Mouse (Mus musculus): ENCODE data around the gene Gm45337. TPM values are rescaled to one million over a fixed set of nuclear protein-coding genes. Genes with fewer than 3 reads are reported as not detected.
"Not testable (repeated sequence)": the region's sequence is repeated elsewhere in the genome, so short reads cannot be mapped to it uniquely, and the experiment has no call there.

The Gm45337 gene
- not detected in 2 replicates for polyA plus RNA-seq (2014; fragmentation: Nextera tagmentation; extraction: Ambion mirVana)

GRCm38 (mm10) chr7:142144507-142144906, at the start of gene Gm45337:
TSS of gene Gm45337 (minus strand) at chr7:142144607.
- no peak for ATAC-seq
- no peak within 1 kb of the TSS for H3K4me3 ChIP-seq (ENCODE audit: low read depth, low read length)
- WGBS = 83% methylated on average over 1 of the region's 1 CpGs

DNA sequence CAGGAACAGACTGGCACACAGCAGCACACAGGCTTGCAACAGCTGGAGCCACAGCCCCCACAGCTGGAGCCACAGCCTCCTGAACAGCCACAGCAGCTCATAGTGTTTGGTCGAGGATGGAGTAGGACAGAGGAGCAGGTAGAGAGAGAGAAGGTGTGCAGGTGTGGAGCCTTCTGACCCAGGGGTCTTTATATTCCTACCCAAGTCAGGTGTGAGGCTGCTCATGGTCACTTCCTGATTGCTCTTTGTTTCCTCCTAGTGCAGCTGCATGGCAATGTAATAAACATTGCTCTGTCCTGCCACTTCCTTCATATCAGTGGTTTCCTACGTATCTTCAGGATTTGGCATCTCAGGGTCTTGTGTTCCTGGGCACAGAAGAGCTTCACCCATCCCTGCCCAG, 45.9 kb upstream of the Gm45337 start, which contains the start of gene Gm10153:
Gene Gm10153, minus strand, starts transcription at position 101 of the 400 bp plus-strand sequence.
- WGBS = 44% methylated on average over 2 of the region's 2 CpGs
- ATAC-seq = no peak
- no peak within 1 kb of the TSS for H3K9ac ChIP-seq (ENCODE audit: low read length)

More at GRCm38 (mm10) chr7:142144507-142144906, at the start of gene Gm45337:
- Histone ChIP-seq H3K4me1 (ENCODE audit: control insufficient read depth, insufficient read depth, low read length) (no peaks in the 10 kb centered on the region), H3K27ac (ENCODE audit: low read depth, low read length) (no peak within 1 kb of the TSS), H3K9me3 (replicated peaks; ENCODE audit: control insufficient read depth, low read length) (no peaks in the 10 kb centered on the region), H3K9ac (ENCODE audit: low read length) (no peak within 1 kb of the TSS), H3K4me2 (ENCODE audit: low read length) (no peak within 1 kb of the TSS), H3K36me3 (ENCODE audit: control insufficient read depth, insufficient read depth, low read length) (no peaks in the 10 kb centered on the region), H3K27me3 (replicated peaks; ENCODE audit: control insufficient read depth, insufficient read depth, low read length) (no peaks in the 10 kb centered on the region)
- no peak for DNase-seq (ENCODE audit: low spot score)

DNA sequence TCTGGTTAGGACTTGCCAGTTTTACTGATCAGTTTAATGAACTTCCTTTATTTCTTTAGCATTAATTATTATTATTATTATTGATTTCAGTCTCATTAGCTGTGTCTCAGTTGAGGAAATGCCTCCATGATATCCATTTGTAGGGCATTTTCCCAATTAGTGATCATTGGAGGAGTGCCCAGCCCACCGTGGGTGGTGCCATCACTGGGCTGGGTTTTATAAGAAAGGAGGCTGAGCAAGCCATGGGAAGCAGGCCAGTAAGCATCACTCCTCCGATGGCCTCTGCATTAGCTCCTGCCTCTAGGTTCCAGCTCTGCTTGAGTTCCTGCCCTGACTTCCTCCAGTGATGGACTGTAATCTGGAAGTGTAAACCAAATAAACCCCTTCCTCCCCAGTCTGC, 43.7 kb upstream of the Gm45337 start:
- ATAC-seq (no peak), DNase-seq (ENCODE audit: low spot score) (peak; percentile 28)
- Histone ChIP-seq H3K4me3 (ENCODE audit: low read depth, low read length) (no peak overlapping the region), H3K4me1 (ENCODE audit: control insufficient read depth, insufficient read depth, low read length) (no peaks in the 10 kb centered on the region), H3K4me2 (ENCODE audit: low read length) (no peak overlapping the region), H3K9me3 (replicated peaks; ENCODE audit: control insufficient read depth, low read length) (no peaks in the 10 kb centered on the region), H3K27ac (ENCODE audit: low read depth, low read length) (no peak overlapping the region), H3K9ac (ENCODE audit: low read length) (no peak overlapping the region), H3K27me3 (replicated peaks; ENCODE audit: control insufficient read depth, insufficient read depth, low read length) (no peaks in the 10 kb centered on the region), H3K36me3 (ENCODE audit: control insufficient read depth, insufficient read depth, low read length) (no peaks in the 10 kb centered on the region)
- 24% methylated on average over 2 of the region's 2 CpGs for WGBS

More for the DNA sequence above, 45.9 kb upstream of the Gm45337 start, which contains the start of gene Gm10153:
- H3K27me3 ChIP-seq (replicated peaks; ENCODE audit: control insufficient read depth, insufficient read depth, low read length) = no peaks in the 10 kb centered on the region
- DNase-seq (ENCODE audit: low spot score) = no peak
- no peaks in the 10 kb centered on the region for H3K9me3 ChIP-seq (replicated peaks; ENCODE audit: control insufficient read depth, low read length)
- H3K36me3 ChIP-seq (ENCODE audit: control insufficient read depth, insufficient read depth, low read length) = no peaks in the 10 kb centered on the region
- H3K27ac ChIP-seq (ENCODE audit: low read depth, low read length) = no peak within 1 kb of the TSS
- H3K4me2 ChIP-seq (ENCODE audit: low read length) = no peak within 1 kb of the TSS
- no peak within 1 kb of the TSS for H3K4me3 ChIP-seq (ENCODE audit: low read depth, low read length)
- no peaks in the 10 kb centered on the region for H3K4me1 ChIP-seq (ENCODE audit: control insufficient read depth, insufficient read depth, low read length)

DNA sequence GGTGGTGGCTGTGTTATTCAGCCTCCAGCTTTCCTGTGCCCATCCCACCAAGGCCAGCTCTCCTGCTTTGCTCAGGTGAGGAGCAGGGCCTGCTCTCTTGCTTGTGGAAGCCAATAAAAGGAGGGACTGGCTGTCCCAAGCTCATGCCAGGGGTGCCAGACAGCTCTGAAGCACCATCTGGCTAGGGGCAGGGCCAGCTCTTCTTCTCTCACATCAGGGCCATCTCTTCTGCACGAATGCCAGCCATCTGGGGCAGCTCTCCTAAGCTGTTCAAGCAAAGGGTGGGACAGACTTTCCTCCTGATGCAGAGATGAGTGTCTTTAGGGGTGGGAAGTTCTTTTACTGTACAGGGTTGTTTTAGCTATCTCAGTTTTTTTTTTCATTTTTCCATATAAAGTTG, 36.6 kb upstream of the Gm45337 start:
- ATAC-seq (no peak), DNase-seq (ENCODE audit: low spot score) (no peak)
- Histone ChIP-seq H3K4me3 (ENCODE audit: low read depth, low read length) (no peak overlapping the region), H3K27me3 (replicated peaks; ENCODE audit: control insufficient read depth, insufficient read depth, low read length) (no peaks in the 10 kb centered on the region), H3K4me2 (ENCODE audit: low read length) (no peak overlapping the region), H3K27ac (ENCODE audit: low read depth, low read length) (no peak overlapping the region), H3K9ac (ENCODE audit: low read length) (no peak overlapping the region), H3K36me3 (ENCODE audit: control insufficient read depth, insufficient read depth, low read length) (no peaks in the 10 kb centered on the region), H3K4me1 (ENCODE audit: control insufficient read depth, insufficient read depth, low read length) (no peaks in the 10 kb centered on the region), H3K9me3 (replicated peaks; ENCODE audit: control insufficient read depth, low read length) (no peaks in the 10 kb centered on the region)
- WGBS = 75% methylated on average over 1 of the region's 1 CpGs

- Histone ChIP-seq H3K27me3 (replicated peaks; ENCODE audit: control insufficient read depth, insufficient read depth, low read length) (no peaks in the 10 kb centered on the region), H3K4me3 (ENCODE audit: low read depth, low read length) (no peak overlapping the region), H3K9me3 (replicated peaks; ENCODE audit: control insufficient read depth, low read length) (no peaks in the 10 kb centered on the region), H3K4me1 (ENCODE audit: control insufficient read depth, insufficient read depth, low read length) (no peaks in the 10 kb centered on the region), H3K9ac (ENCODE audit: low read length) (no peak overlapping the region), H3K36me3 (ENCODE audit: control insufficient read depth, insufficient read depth, low read length) (no peaks in the 10 kb centered on the region), H3K4me2 (ENCODE audit: low read length) (no peak overlapping the region), H3K27ac (ENCODE audit: low read depth, low read length) (no peak overlapping the region)
- no peak for ATAC-seq
- WGBS = 87% methylated on average over 1 of the region's 1 CpGs
- no peak for DNase-seq (ENCODE audit: low spot score)
Observed at GRCm38 (mm10) chr7:142178685-142179084, 34.3 kb upstream of the Gm45337 start.

- H3K4me1 ChIP-seq (ENCODE audit: control insufficient read depth, insufficient read depth, low read length); DNase-seq (ENCODE audit: low spot score); H3K9me3 ChIP-seq (replicated peaks; ENCODE audit: control insufficient read depth, low read length); ATAC-seq; H3K36me3 ChIP-seq (ENCODE audit: control insufficient read depth, insufficient read depth, low read length); H3K9ac ChIP-seq (ENCODE audit: low read length); H3K4me3 ChIP-seq (ENCODE audit: low read depth, low read length); H3K27ac ChIP-seq (ENCODE audit: low read depth, low read length); H3K4me2 ChIP-seq (ENCODE audit: low read length); H3K27me3 ChIP-seq (replicated peaks; ENCODE audit: control insufficient read depth, insufficient read depth, low read length): not testable (repeated sequence)
Observed at GRCm38 (mm10) chr7:142175905-142176304, 31.5 kb upstream of the Gm45337 start, which contains the start of gene Krtap5-2. TSS of gene Krtap5-2 (minus strand) at chr7:142176005.

DNA sequence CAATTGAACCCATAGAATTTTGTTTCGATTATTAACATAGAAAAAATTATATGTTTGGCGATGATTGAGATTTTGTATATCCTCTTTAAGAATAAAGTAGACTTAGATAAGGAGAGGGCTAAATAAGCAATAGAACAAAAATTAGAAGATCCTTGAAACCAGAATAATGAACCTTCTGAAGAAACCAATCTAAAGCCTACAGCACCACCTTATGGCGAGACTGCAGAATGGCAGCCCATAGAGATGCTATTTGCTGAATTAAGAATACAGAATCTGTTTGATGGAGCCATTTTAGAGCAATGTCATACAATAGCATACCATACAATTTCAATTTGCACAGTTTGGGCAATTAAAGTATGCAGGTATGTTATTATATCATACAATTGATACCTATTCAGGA, 25.4 kb upstream of the Gm45337 start:
- ATAC-seq = no peak
- Histone ChIP-seq H3K27me3 (replicated peaks; ENCODE audit: control insufficient read depth, insufficient read depth, low read length) (no peaks in the 10 kb centered on the region), H3K27ac (ENCODE audit: low read depth, low read length) (no peak overlapping the region), H3K4me3 (ENCODE audit: low read depth, low read length) (no peak overlapping the region), H3K9me3 (replicated peaks; ENCODE audit: control insufficient read depth, low read length) (no peaks in the 10 kb centered on the region), H3K9ac (ENCODE audit: low read length) (no peak overlapping the region), H3K4me1 (ENCODE audit: control insufficient read depth, insufficient read depth, low read length) (no peaks in the 10 kb centered on the region), H3K4me2 (ENCODE audit: low read length) (no peak overlapping the region), H3K36me3 (ENCODE audit: control insufficient read depth, insufficient read depth, low read length) (no peaks in the 10 kb centered on the region)
- DNase-seq (ENCODE audit: low spot score) = peak; percentile 80
- WGBS = 47% methylated on average over 3 of the region's 3 CpGs

GRCm38 (mm10) chr7:142165639-142166038, 21.2 kb upstream of the Gm45337 start, which contains the start of gene Gm4553:
TSS of gene Gm4553 (minus strand) at chr7:142165739.
- H3K4me2 ChIP-seq (ENCODE audit: low read length); H3K36me3 ChIP-seq (ENCODE audit: control insufficient read depth, insufficient read depth, low read length); H3K4me1 ChIP-seq (ENCODE audit: control insufficient read depth, insufficient read depth, low read length); ATAC-seq; H3K4me3 ChIP-seq (ENCODE audit: low read depth, low read length); H3K27ac ChIP-seq (ENCODE audit: low read depth, low read length); H3K9ac ChIP-seq (ENCODE audit: low read length); H3K27me3 ChIP-seq (replicated peaks; ENCODE audit: control insufficient read depth, insufficient read depth, low read length); H3K9me3 ChIP-seq (replicated peaks; ENCODE audit: control insufficient read depth, low read length); DNase-seq (ENCODE audit: low spot score): not testable (repeated sequence)

DNA sequence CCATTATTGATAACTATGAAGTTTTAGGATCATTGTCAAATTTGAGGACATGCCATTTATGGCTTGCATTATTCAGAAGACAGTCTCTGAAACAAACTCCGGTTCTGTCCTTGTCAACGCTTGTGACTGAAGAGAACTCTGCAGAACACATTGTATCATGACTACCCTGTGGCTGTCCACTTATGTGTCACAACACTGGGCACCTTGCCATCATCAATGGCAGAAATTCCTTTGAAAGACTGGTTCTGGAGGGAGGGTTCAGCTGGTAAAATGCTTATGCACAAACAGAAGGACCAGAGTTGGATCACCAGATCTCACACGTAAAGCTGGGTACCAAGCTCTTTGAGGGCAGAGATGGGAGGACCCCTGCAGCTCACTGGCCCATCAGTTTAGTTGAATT, 15.0 kb upstream of the Gm45337 start:
- Histone ChIP-seq H3K4me1 (ENCODE audit: control insufficient read depth, insufficient read depth, low read length) (no peaks in the 10 kb centered on the region), H3K27ac (ENCODE audit: low read depth, low read length) (no peak overlapping the region), H3K9me3 (replicated peaks; ENCODE audit: control insufficient read depth, low read length) (no peaks in the 10 kb centered on the region), H3K4me3 (ENCODE audit: low read depth, low read length) (no peak overlapping the region), H3K36me3 (ENCODE audit: control insufficient read depth, insufficient read depth, low read length) (no peaks in the 10 kb centered on the region), H3K9ac (ENCODE audit: low read length) (no peak overlapping the region), H3K4me2 (ENCODE audit: low read length) (no peak overlapping the region), H3K27me3 (replicated peaks; ENCODE audit: control insufficient read depth, insufficient read depth, low read length) (no peaks in the 10 kb centered on the region)
- ATAC-seq (no peak), DNase-seq (ENCODE audit: low spot score) (no peak)
- 87% methylated on average over 3 of the region's 3 CpGs for WGBS

Data from forebrain, embryonic 14.5 days (tissue).